Mouse (Mus musculus): Measurements from ENCODE around the gene A230072I06Rik. TPM values are rescaled to one million over a fixed set of nuclear protein-coding genes. Genes with fewer than 3 reads are reported as not detected.

Gene A230072I06Rik
- total and polyA plus RNA-seq, 3 experiments, result not detected

DNA sequence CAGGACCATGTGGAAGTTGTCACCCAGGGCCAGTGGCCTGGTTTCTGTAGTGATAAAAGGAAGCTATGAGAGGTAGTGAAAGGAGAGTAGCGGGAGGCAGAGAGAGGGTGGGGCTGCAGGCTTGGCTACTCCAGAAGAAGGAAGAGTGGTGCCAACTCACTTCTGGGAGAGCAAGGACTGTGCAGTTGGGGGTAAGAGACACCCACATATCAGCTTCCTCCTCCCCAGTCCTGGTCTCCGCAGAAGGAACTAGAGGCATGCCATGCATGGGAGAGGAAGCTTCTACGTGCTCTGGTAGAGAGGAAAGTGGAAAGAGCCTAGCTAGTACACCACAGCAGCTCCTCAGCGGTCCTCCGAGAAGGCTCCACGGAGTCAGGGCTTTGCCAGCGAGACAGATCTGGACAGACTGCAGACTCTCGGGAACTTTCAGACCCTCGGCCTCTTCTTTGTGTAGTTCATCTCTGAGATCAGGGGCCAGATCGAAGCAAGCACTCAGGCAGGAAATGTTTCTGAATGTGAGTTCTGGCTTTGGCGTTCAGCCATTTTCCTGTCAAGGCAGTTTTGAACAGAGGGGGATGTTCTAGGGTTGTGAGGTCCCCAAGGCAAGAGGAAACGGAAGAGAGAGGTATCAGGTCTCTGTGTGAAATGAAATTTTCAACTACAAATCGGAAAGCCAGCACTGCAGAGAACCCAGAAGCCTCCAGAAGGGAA lies 1.0 kb downstream of the A230072I06Rik start:
- DNase-seq (ENCODE audit: extremely low read depth), result no peak
- no peak overlapping the region for H3K27ac ChIP-seq (ENCODE audit: insufficient read depth, low read depth)
- dilution Hi-C loops (cut with MboI; ENCODE audit: extremely low pct_ligation_motif_present, extremely low pct_unique_long_range_greater_than_20kb, low sequenced_read_pairs), result no loop called here
- no peaks in the 10 kb centered on the region for H3K79me2 ChIP-seq (replicated peaks; ENCODE audit: control insufficient read depth, extremely low read depth, insufficient read depth, poor library complexity, severe bottlenecking)
- in situ Hi-C loops (cut with MboI; ENCODE audit: low pct_ligation_motif_present, low pct_unique_long_range_greater_than_20kb, low sequenced_read_pairs), result no loop called here
- no peaks in the 10 kb centered on the region for H3K9me3 ChIP-seq (replicated peaks; ENCODE audit: low read length)
- no peak overlapping the region for H3K4me2 ChIP-seq (ENCODE audit: insufficient read depth, low read depth, poor library complexity, severe bottlenecking)
- H3K4me1 ChIP-seq (ENCODE audit: control insufficient read depth in 1 of 2, insufficient read depth in 2 of 2), result no peaks in the 10 kb centered on the region
- no peak overlapping the region for H3K9ac ChIP-seq (ENCODE audit: insufficient read depth, low read depth)
- no peak overlapping the region for H3K4me3 ChIP-seq (replicated peaks in 1 of 3; ENCODE audit: low read depth in 2 of 3, low read length in 2 of 3, poor library complexity in 1 of 3)
- peaks cover 84% of the 10 kb centered on the region for H3K27me3 ChIP-seq (replicated peaks)
- no peaks in the 10 kb centered on the region for H3K36me3 ChIP-seq (replicated peaks in 1 of 2; ENCODE audit: control insufficient read depth in 1 of 2, insufficient read depth in 1 of 2, low read length in 1 of 2)
- TF ChIP-seq MAZ (IDR thresholded peaks at IDR 0.05; ENCODE audit: low read depth, low read length), result no peak
- TF ChIP-seq MYC (IDR thresholded peaks at IDR 0.05; ENCODE audit: low read depth, low read length), result no peak
- no peak for TF ChIP-seq USF2 (conservative IDR thresholded peaks at IDR 0.05; ENCODE audit: low read depth, low read length)
- TF ChIP-seq NELFE (IDR thresholded peaks at IDR 0.05; ENCODE audit: low read depth, low read length), result no peak
- TF ChIP-seq ELF1 (IDR thresholded peaks at IDR 0.05; ENCODE audit: low read depth, low read length), result no peak
- no peak for TF ChIP-seq POLR2AphosphoS2 (IDR thresholded peaks at IDR 0.05; ENCODE audit: low read depth, low read length)
- no peak for TF ChIP-seq ETS1 (conservative IDR thresholded peaks at IDR 0.05; ENCODE audit: low read depth, low read length)
- no peak for TF ChIP-seq ZMIZ1 (IDR thresholded peaks at IDR 0.05; ENCODE audit: low read depth, low read length)
- no peak for TF ChIP-seq ZKSCAN1 (IDR thresholded peaks at IDR 0.05; ENCODE audit: borderline replicate concordance, low read depth, low read length)
- TF ChIP-seq CHD2 (IDR thresholded peaks at IDR 0.05; ENCODE audit: low read length), result no peak
- no peak for TF ChIP-seq KAT2A (IDR thresholded peaks at IDR 0.05; ENCODE audit: insufficient replicate concordance, low read length)

DNA sequence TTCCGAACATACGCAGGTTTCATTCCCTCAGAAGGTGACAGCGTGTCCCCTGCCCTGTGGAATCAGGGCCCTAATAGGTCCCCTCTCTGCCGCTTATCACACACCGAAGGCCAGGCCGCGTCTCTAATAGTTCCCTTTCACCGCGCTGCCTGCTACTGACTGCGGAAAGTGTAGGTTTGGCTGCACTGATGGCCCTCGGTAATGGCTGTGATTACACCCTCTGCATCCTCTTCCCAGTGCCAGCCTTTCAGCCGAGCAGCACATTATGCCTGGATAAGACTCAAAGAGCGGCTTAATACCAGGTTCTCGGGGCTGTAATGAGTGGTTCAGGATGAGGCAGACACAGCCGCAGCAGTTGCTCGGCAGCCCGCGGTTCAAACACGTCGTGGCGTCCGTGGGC lies 3.5 kb downstream of the A230072I06Rik start:
- TF ChIP-seq MAZ (IDR thresholded peaks at IDR 0.05; ENCODE audit: low read depth, low read length), result no peak
- no peak for TF ChIP-seq HCFC1 (IDR thresholded peaks at IDR 0.05; ENCODE audit: low read depth, low read length)
- TF ChIP-seq MAFK (IDR thresholded peaks at IDR 0.05; ENCODE audit: insufficient replicate concordance, low read length), result no peak
- TF ChIP-seq ELF1 (IDR thresholded peaks at IDR 0.05; ENCODE audit: low read depth, low read length), result no peak
- TF ChIP-seq TCF12 (IDR thresholded peaks at IDR 0.05; ENCODE audit: low read depth, low read length), result no peak
- TF ChIP-seq JUN (IDR thresholded peaks at IDR 0.05; ENCODE audit: insufficient read depth, low read depth, low read length), result no peak
- TF ChIP-seq ZC3H11A (IDR thresholded peaks at IDR 0.05; ENCODE audit: low read depth, low read length), result no peak
- no peak for TF ChIP-seq POLR2AphosphoS2 (IDR thresholded peaks at IDR 0.05; ENCODE audit: low read depth, low read length)
- Histone ChIP-seq H3K4me3 (replicated peaks in 1 of 3; ENCODE audit: low read depth in 2 of 3, low read length in 2 of 3, poor library complexity in 1 of 3) (no peak overlapping the region), H3K4me1 (ENCODE audit: control insufficient read depth in 1 of 2, insufficient read depth in 2 of 2) (no peaks in the 10 kb centered on the region), H3K36me3 (replicated peaks in 1 of 2; ENCODE audit: control insufficient read depth in 1 of 2, insufficient read depth in 1 of 2, low read length in 1 of 2) (no peaks in the 10 kb centered on the region), H3K27ac (ENCODE audit: insufficient read depth, low read depth) (no peak overlapping the region), H3K27me3 (replicated peaks) (peaks cover 89% of the 10 kb centered on the region), H3K9ac (ENCODE audit: insufficient read depth, low read depth) (no peak overlapping the region), H3K9me3 (replicated peaks; ENCODE audit: low read length) (peaks cover 3% of the 10 kb centered on the region), H3K4me2 (ENCODE audit: insufficient read depth, low read depth, poor library complexity, severe bottlenecking) (no peak overlapping the region), H3K79me2 (replicated peaks; ENCODE audit: control insufficient read depth, extremely low read depth, insufficient read depth, poor library complexity, severe bottlenecking) (no peaks in the 10 kb centered on the region)
- dilution Hi-C loops (cut with MboI; ENCODE audit: extremely low pct_ligation_motif_present, extremely low pct_unique_long_range_greater_than_20kb, low sequenced_read_pairs) (no loop called here), in situ Hi-C loops (cut with MboI; ENCODE audit: low pct_ligation_motif_present, low pct_unique_long_range_greater_than_20kb, low sequenced_read_pairs) (no loop called here)
- DNase-seq (ENCODE audit: extremely low read depth), result no peak
